Mouse (Mus musculus) erythroblast, embryonic 14.5 days (primary cell): Measurements from ENCODE around the gene Rexo1.

Source experiments
- GATA1 ChIP-seq: IDR thresholded peaks from 2 replicates; pipeline ENCODE4 v1.6.1; 2012; ENCODE audit warnings: low read length, inconsistent platforms, mixed read lengths
- TAL1 ChIP-seq: IDR thresholded peaks from 3 replicates; pipeline ENCODE4 v1.6.1; 2012; ENCODE audit warnings: low read length, inconsistent platforms, mixed read lengths

GRCm38 (mm10) chr10:80589127-80589878 is 27.9 kb upstream of the Rexo1 start:
- no peak for TF ChIP-seq GATA1
- no peak for TF ChIP-seq TAL1
